Mouse (Mus musculus) heart, embryonic 11.5 days (tissue): ENCODE results near the gene Oxct2b. TPM values are rescaled to one million over a fixed set of nuclear protein-coding genes. Genes with fewer than 3 reads are reported as not detected.
"Not testable (repeated sequence)": the region's sequence is repeated elsewhere in the genome, so short reads cannot be mapped to it uniquely, and the experiment has no call there.

Source experiments
- ATAC-seq: fragments of 200-750 bp; cut with Nextera tagmentation; replicated peaks from 2 replicates; pipeline ENCODE4 v1.8.0; 2017; ENCODE audit warnings: moderate library complexity; ENCODE audit not compliant: insufficient number of reproducible peaks, low FRiP score, low TSS enrichment
- H3K27ac ChIP-seq: fragments of 300-500 bp; sonication (generic); 2 replicates; pipeline ENCODE4 v1.5.1; 2014; ENCODE audit warnings: mild to moderate bottlenecking, low read depth, low read length
- H3K27me3 ChIP-seq: fragments of 300-500 bp; sonication (generic); 2 replicates; pipeline ENCODE4 v1.6.1; 2014; ENCODE audit warnings: mild to moderate bottlenecking, low read length, mixed read lengths; ENCODE audit not compliant: control insufficient read depth, insufficient read depth
- H3K36me3 ChIP-seq: fragments of 300-500 bp; sonication (generic); 2 replicates; pipeline ENCODE4 v1.6.1; 2014; ENCODE audit warnings: mild to moderate bottlenecking, low read length, moderate library complexity, mixed read lengths; ENCODE audit not compliant: control insufficient read depth, insufficient read depth
- H3K4me1 ChIP-seq: fragments of 300-500 bp; sonication (generic); 2 replicates; pipeline ENCODE4 v1.6.1; 2014; ENCODE audit warnings: low read length; ENCODE audit not compliant: control insufficient read depth, insufficient read depth
- H3K4me2 ChIP-seq: fragments of 300-500 bp; sonication (generic); 2 replicates; pipeline ENCODE4 v1.6.1; 2014; ENCODE audit warnings: mild to moderate bottlenecking, moderate library complexity
- H3K4me3 ChIP-seq: fragments of 300-500 bp; sonication (generic); 2 replicates; pipeline ENCODE4 v1.5.1; 2014; ENCODE audit warnings: low read depth, low read length
- H3K9ac ChIP-seq: fragments of 300-500 bp; sonication (generic); 2 replicates; pipeline ENCODE4 v1.6.1; 2014; ENCODE audit warnings: mild to moderate bottlenecking, low read depth, low read length, moderate library complexity
- H3K9me3 ChIP-seq: fragments of 300-500 bp; sonication (generic); replicated peaks from 2 replicates; pipeline ENCODE4 v1.6.1; 2016; ENCODE audit warnings: low read length; ENCODE audit not compliant: control insufficient read depth
- WGBS: fragments of 180-500 bp; shearing (Covaris S2); extraction: QIAGEN DNeasy Blood & Tissue Kit; methylation state at CpG from one replicate; pipeline ENCODE4 v1.1.7; 2014; ENCODE audit not compliant: insufficient replicate concordance; 5-methylcytosine and 5-hydroxymethylcytosine counted together
- polyA plus RNA-seq: library from polyadenylated mRNA; unstranded; fragments of >200 nt; fragmentation: Nextera tagmentation; extraction: Ambion mirVana; gene quantifications from 2 replicates; pipeline ENCODE4 v1.2.1, GENCODE M21; 2014

The Oxct2b gene
- polyA plus RNA-seq, 1 experiment from 2014 or later: not detected

GRCm38 (mm10) chr4:123085290-123085689 lies 30.8 kb upstream of the Oxct2b start:
- Histone ChIP-seq H3K4me2 (no peak overlapping the region), H3K36me3 (no peaks in the 10 kb centered on the region), H3K9me3 (no peaks in the 10 kb centered on the region), H3K9ac (no peak overlapping the region), H3K27ac (no peak overlapping the region), H3K27me3 (peaks cover 4% of the 10 kb centered on the region), H3K4me1 (no peaks in the 10 kb centered on the region), H3K4me3 (no peak overlapping the region)
- 73% methylated on average over 2 of the region's 2 CpGs for WGBS
- ATAC-seq: no peak

- Histone ChIP-seq H3K9ac (no peak overlapping the region), H3K4me3 (no peak overlapping the region), H3K4me2 (no peak overlapping the region), H3K36me3 (no peaks in the 10 kb centered on the region), H3K4me1 (no peaks in the 10 kb centered on the region), H3K9me3 (no peaks in the 10 kb centered on the region), H3K27me3 (peaks cover 4% of the 10 kb centered on the region), H3K27ac (no peak overlapping the region)
- ATAC-seq: no peak
- 83% methylated on average over 4 of the region's 4 CpGs for WGBS
Observed at GRCm38 (mm10) chr4:123086381-123086780, 29.7 kb upstream of the Oxct2b start.

- H3K27ac ChIP-seq: no peak overlapping the region
- no peak overlapping the region for H3K4me2 ChIP-seq
- no peaks in the 10 kb centered on the region for H3K4me1 ChIP-seq
- no peaks in the 10 kb centered on the region for H3K9me3 ChIP-seq
- peaks cover 3% of the 10 kb centered on the region; the same call in 1 of the 2 replicates for H3K27me3 ChIP-seq
- no peaks in the 10 kb centered on the region for H3K36me3 ChIP-seq
- ATAC-seq: no peak
- 62% methylated on average over 5 of the region's 5 CpGs for WGBS
- H3K9ac ChIP-seq: no peak overlapping the region
- no peak overlapping the region for H3K4me3 ChIP-seq
Observed at GRCm38 (mm10) chr4:123092621-123093020, 23.4 kb upstream of the Oxct2b start.

- peaks cover 3% of the 10 kb centered on the region; the same call in 1 of the 2 replicates for H3K27me3 ChIP-seq
- 38% methylated on average over 17 of the region's 17 CpGs for WGBS
- H3K4me3 ChIP-seq: no peak overlapping the region
- H3K4me1 ChIP-seq: no peaks in the 10 kb centered on the region
- H3K4me2 ChIP-seq: peak overlapping the region; percentile 34
- H3K9me3 ChIP-seq: no peaks in the 10 kb centered on the region
- H3K9ac ChIP-seq: no peak overlapping the region
- H3K27ac ChIP-seq: no peak overlapping the region
- no peaks in the 10 kb centered on the region for H3K36me3 ChIP-seq
- peak; percentile 42; the same call in 1 of the 2 replicates for ATAC-seq
Observed at GRCm38 (mm10) chr4:123093064-123093776, 22.8 kb upstream of the Oxct2b start.

- no peaks in the 10 kb centered on the region for H3K36me3 ChIP-seq
- H3K4me1 ChIP-seq: no peaks in the 10 kb centered on the region
- 45% methylated on average over 9 of the region's 9 CpGs for WGBS
- no peak for ATAC-seq
- peaks cover 3% of the 10 kb centered on the region; the same call in 1 of the 2 replicates for H3K27me3 ChIP-seq
- H3K9me3 ChIP-seq: no peaks in the 10 kb centered on the region
- no peak overlapping the region; the same call in 1 of the 2 replicates for H3K4me2 ChIP-seq
- H3K9ac ChIP-seq: no peak overlapping the region
- no peak overlapping the region for H3K27ac ChIP-seq
- no peak overlapping the region for H3K4me3 ChIP-seq
Observed at GRCm38 (mm10) chr4:123093869-123094268, 22.2 kb upstream of the Oxct2b start.

GRCm38 (mm10) chr4:123104651-123105450 lies 11.2 kb upstream of the Oxct2b start, which contains the start of gene Bmp8b:
Gene Bmp8b, plus strand, starts transcription at chr4:123105165.
- no peak for ATAC-seq
- 5% methylated on average over 74 of the region's 75 CpGs for WGBS
- Histone ChIP-seq H3K4me2 (peak within 1 kb of the TSS; percentile 56), H3K27me3 (peaks cover 49% of the 10 kb centered on the region), H3K9me3 (no peaks in the 10 kb centered on the region), H3K4me1 (peaks cover 5% of the 10 kb centered on the region; the same call in 1 of the 2 replicates), H3K36me3 (no peaks in the 10 kb centered on the region; the same call in 1 of the 2 replicates), H3K9ac (no peak within 1 kb of the TSS), H3K4me3 (peak within 1 kb of the TSS; percentile 36), H3K27ac (no peak within 1 kb of the TSS)

GRCm38 (mm10) chr4:123105451-123105790 lies 10.6 kb upstream of the Oxct2b start:
- H3K9me3 ChIP-seq: no peaks in the 10 kb centered on the region
- ATAC-seq: no peak
- peaks cover 49% of the 10 kb centered on the region for H3K27me3 ChIP-seq
- no peak overlapping the region for H3K9ac ChIP-seq
- no peak overlapping the region for H3K27ac ChIP-seq
- H3K4me3 ChIP-seq: peak overlapping the region; percentile 36
- H3K4me2 ChIP-seq: peak overlapping the region; percentile 56
- peaks cover 5% of the 10 kb centered on the region; the same call in 1 of the 2 replicates for H3K4me1 ChIP-seq
- 15% methylated on average over 24 of the region's 24 CpGs for WGBS
- H3K36me3 ChIP-seq: no peaks in the 10 kb centered on the region; the same call in 1 of the 2 replicates

GRCm38 (mm10) chr4:123105929-123106328 lies 10.1 kb upstream of the Oxct2b start:
- not testable (repeated sequence) for H3K9ac ChIP-seq, H3K4me3 ChIP-seq, ATAC-seq, H3K4me2 ChIP-seq, H3K36me3 ChIP-seq, H3K9me3 ChIP-seq, H3K27ac ChIP-seq, H3K4me1 ChIP-seq
- 67% methylated on average over 7 of the region's 7 CpGs for WGBS
- peaks cover 49% of the 10 kb centered on the region for H3K27me3 ChIP-seq
